In the genomic region with DNA sequence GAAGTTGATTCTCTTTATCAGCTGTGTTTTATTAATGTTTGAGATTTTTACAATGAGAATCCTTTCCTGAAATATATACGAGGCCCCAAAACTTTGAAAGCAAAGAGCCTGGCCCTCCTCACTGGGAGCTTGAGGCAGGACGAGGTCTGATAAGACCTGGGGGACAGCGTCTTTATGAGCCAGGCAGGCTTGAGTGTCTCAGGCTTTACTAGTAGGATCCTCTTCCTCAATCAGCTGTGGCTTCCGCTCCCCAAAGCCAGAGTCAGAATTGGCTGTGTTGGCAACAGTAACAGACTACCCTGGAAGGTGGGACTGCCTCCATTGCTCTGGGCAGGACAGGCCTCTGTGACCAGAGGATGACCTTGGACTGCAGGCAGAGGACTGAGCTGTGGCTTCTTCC, we compare ENCODE assay signal across 21 mouse cellular contexts. TPM values are rescaled to one million over a fixed set of nuclear protein-coding genes. Genes with fewer than 3 reads are reported as not detected.
DNase-seq lines count a peak whose midpoint lies in the region; ATAC-seq lines count a peak whose summit lies in the region.
"Had no signal": no experiment of that assay in that cellular context is flagged by ENCODE, and none has a peak within 500 bp of the region (broad histone marks: within the 10 kb centered on the region; RNA-seq: fewer than 3 reads in every experiment).

No protein-coding gene starts in this region.

- no peak for ATAC-seq in forebrain, embryonic 13.5 days
- no peak for ATAC-seq in hindbrain, embryonic 14.5 days (ENCODE audit: low FRiP score)
- peak; percentile 59 for ATAC-seq in common myeloid progenitor, adult 5-6 weeks (replicated peaks; ENCODE audit: low read depth, poor library complexity, severe bottlenecking)
- ATAC-seq in liver, embryonic 15.5 days (ENCODE audit: insufficient read depth): peak; percentile 42
- ATAC-seq: lung, postnatal 0 days had no signal

- H3K9ac ChIP-seq in forebrain, embryonic 13.5 days: no peak overlapping the region
- no peak overlapping the region for H3K9ac ChIP-seq in hindbrain, embryonic 14.5 days
- peak overlapping the region; percentile 42; the same call in 1 of the 2 replicates for H3K9ac ChIP-seq in liver, embryonic 15.5 days
- H3K9ac ChIP-seq: hindbrain, embryonic 12.5 days; neural tube, embryonic 13.5 days had no signal

- no peak overlapping the region for H3K4me2 ChIP-seq in forebrain, embryonic 13.5 days
- H3K4me2 ChIP-seq in hindbrain, embryonic 14.5 days (replicated peaks): no peak overlapping the region
- peak overlapping the region; percentile 54 for H3K4me2 ChIP-seq in liver, embryonic 15.5 days
- H3K4me2 ChIP-seq: hindbrain, embryonic 12.5 days; neural tube, embryonic 13.5 days had no signal

- H3K27ac ChIP-seq in forebrain, embryonic 10.5 days: peak overlapping the region; percentile 40; the same call in 1 of the 2 replicates
- no peak overlapping the region for H3K27ac ChIP-seq in forebrain, embryonic 13.5 days
- H3K27ac ChIP-seq in hindbrain, embryonic 10.5 days: peak overlapping the region; percentile 35; the same call in 1 of the 2 replicates
- no peak overlapping the region for H3K27ac ChIP-seq in hindbrain, embryonic 14.5 days
- peak overlapping the region; percentile 80 for H3K27ac ChIP-seq in liver, embryonic 15.5 days (replicated peaks)
- H3K27ac ChIP-seq: hindbrain, embryonic 12.5 days; limb, embryonic 10.5 days; macrophage; neural tube, embryonic 13.5 days had no signal

- H3K4me1 ChIP-seq in forebrain, embryonic 10.5 days: peaks cover 8% of the 10 kb centered on the region; the same call in 1 of the 2 replicates
- H3K4me1 ChIP-seq in forebrain, embryonic 13.5 days: no peaks in the 10 kb centered on the region
- peaks cover 4% of the 10 kb centered on the region; the same call in 1 of the 2 replicates for H3K4me1 ChIP-seq in hindbrain, embryonic 10.5 days (replicated peaks)
- no peaks in the 10 kb centered on the region for H3K4me1 ChIP-seq in hindbrain, embryonic 14.5 days (replicated peaks; ENCODE audit: control insufficient read depth, insufficient read depth, low read length)
- peaks cover 53% of the 10 kb centered on the region for H3K4me1 ChIP-seq in liver, embryonic 15.5 days (replicated peaks)
- H3K4me1 ChIP-seq: hindbrain, embryonic 12.5 days; limb, embryonic 10.5 days; neural tube, embryonic 13.5 days had no signal

- intact Hi-C loops in gastrocnemius, postnatal 36 days (cut with DNase I): no loop called here

- no peaks in the 10 kb centered on the region for H3K27me3 ChIP-seq in forebrain, embryonic 10.5 days (ENCODE audit: poor library complexity, severe bottlenecking)
- H3K27me3 ChIP-seq in forebrain, embryonic 13.5 days: no peaks in the 10 kb centered on the region
- peaks cover 4% of the 10 kb centered on the region; the same call in 1 of the 2 replicates for H3K27me3 ChIP-seq in hindbrain, embryonic 10.5 days (ENCODE audit: insufficient read depth, poor library complexity, severe bottlenecking)
- H3K27me3 ChIP-seq in hindbrain, embryonic 14.5 days (ENCODE audit: control insufficient read depth, insufficient read depth, low read length): no peaks in the 10 kb centered on the region
- no peaks in the 10 kb centered on the region for H3K27me3 ChIP-seq in liver, embryonic 15.5 days
- H3K27me3 ChIP-seq: hindbrain, embryonic 12.5 days; neural tube, embryonic 13.5 days had no signal

- no peaks in the 10 kb centered on the region for H3K9me3 ChIP-seq in forebrain, embryonic 10.5 days
- H3K9me3 ChIP-seq in forebrain, embryonic 13.5 days (replicated peaks): no peaks in the 10 kb centered on the region
- H3K9me3 ChIP-seq in hindbrain, embryonic 10.5 days: no peaks in the 10 kb centered on the region
- no peaks in the 10 kb centered on the region for H3K9me3 ChIP-seq in hindbrain, embryonic 14.5 days (ENCODE audit: control insufficient read depth, low read length)
- H3K9me3 ChIP-seq in liver, embryonic 15.5 days (replicated peaks): no peaks in the 10 kb centered on the region
- H3K9me3 ChIP-seq: hindbrain, embryonic 12.5 days; limb, embryonic 10.5 days; neural tube, embryonic 13.5 days had no signal

- H3K4me3 ChIP-seq in forebrain, embryonic 10.5 days: no peak overlapping the region
- no peak overlapping the region for H3K4me3 ChIP-seq in forebrain, embryonic 13.5 days
- no peak overlapping the region for H3K4me3 ChIP-seq in hindbrain, embryonic 10.5 days
- H3K4me3 ChIP-seq in hindbrain, embryonic 14.5 days (replicated peaks; ENCODE audit: low read length): no peak overlapping the region
- no peak overlapping the region for H3K4me3 ChIP-seq in liver, embryonic 15.5 days (replicated peaks)
- H3K4me3 ChIP-seq: hindbrain, embryonic 12.5 days; limb, embryonic 10.5 days; myocyte; neural tube, embryonic 13.5 days had no signal

- 86% methylated on average over 4 of the region's 4 CpGs for WGBS in forebrain, embryonic 10.5 days
- WGBS in forebrain, embryonic 13.5 days: 88% methylated on average over 4 of the region's 4 CpGs
- 80% methylated on average over 4 of the region's 4 CpGs for WGBS in hindbrain, embryonic 10.5 days
- WGBS in hindbrain, embryonic 14.5 days: 81% methylated on average over 4 of the region's 4 CpGs
- WGBS in liver, embryonic 15.5 days (ENCODE audit: insufficient replicate concordance): 21% methylated on average over 4 of the region's 4 CpGs

- DNase-seq in forebrain, embryonic 10.5 days (ENCODE audit: extremely low spot score, low spot score): no peak
- no peak for DNase-seq in hindbrain, embryonic 10.5 days (ENCODE audit: low spot score)
- no peak for DNase-seq in hindbrain, embryonic 14.5 days (ENCODE audit: low spot score)
- DNase-seq in gastrocnemius, postnatal 36 days: no peak
- DNase-seq in Muller cell, postnatal 12 days (ENCODE audit: inconsistent ontology term): no peak
- DNase-seq: adrenal gland, postnatal 36 days; cerebellum, adult 11 months; cerebellum, adult 9-11 months; kidney, adult 8-10 months; kidney, postnatal 10 days; midbrain, embryonic 14.5 days; thymus, postnatal 14 days had no signal

- no peaks in the 10 kb centered on the region for H3K36me3 ChIP-seq in forebrain, embryonic 10.5 days (replicated peaks)
- no peaks in the 10 kb centered on the region for H3K36me3 ChIP-seq in forebrain, embryonic 13.5 days (ENCODE audit: poor library complexity, severe bottlenecking)
- H3K36me3 ChIP-seq in hindbrain, embryonic 10.5 days: no peaks in the 10 kb centered on the region
- H3K36me3 ChIP-seq in hindbrain, embryonic 14.5 days (replicated peaks; ENCODE audit: control insufficient read depth, insufficient read depth): no peaks in the 10 kb centered on the region
- no peaks in the 10 kb centered on the region for H3K36me3 ChIP-seq in liver, embryonic 15.5 days (replicated peaks)
- H3K36me3 ChIP-seq: hindbrain, embryonic 12.5 days; limb, embryonic 10.5 days; neural tube, embryonic 13.5 days had no signal

RNA-seq across cellular contexts. Expression of a gene that starts 38.2 kb away (rescaled TPM):
- 11.7 and 12.3 TPM in 2 replicates for polyA plus RNA-seq in forebrain, embryonic 10.5 days (2016; fragmentation: Nextera tagmentation; extraction: Ambion mirVana)
- polyA plus RNA-seq in forebrain, embryonic 13.5 days (2015; fragmentation: Nextera tagmentation; extraction: Ambion mirVana): 32.1 and 36.7 TPM in 2 replicates
- polyA plus RNA-seq in hindbrain, embryonic 10.5 days (2016; fragmentation: Nextera tagmentation; extraction: Ambion mirVana): 19.1 and 23.3 TPM in 2 replicates
- 44.8 and 49.8 TPM in 2 replicates for polyA plus RNA-seq in hindbrain, embryonic 14.5 days (2014; fragmentation: Nextera tagmentation; extraction: Ambion mirVana)
- 7.3 and 7.4 TPM in 2 replicates for total RNA-seq in common myeloid progenitor, adult 5-6 weeks (2017)
- polyA plus RNA-seq in liver, embryonic 15.5 days (2015; fragmentation: Nextera tagmentation; extraction: Ambion mirVana): 4.7 and 4.9 TPM in 2 replicates
- 1 to 10 TPM in 1 of 2 experiments, under 1 TPM in 1; 0.94 to 1.0 TPM for total RNA-seq in gastrocnemius, postnatal 36 days (2021)

Comparison
In these comparisons a context has a peak if more than half of its experiments do, and no peak if none do; other contexts are left out.
1. H3K27ac ChIP-seq: peak in forebrain, embryonic 10.5 days (single experiment), hindbrain, embryonic 10.5 days (single experiment) and liver, embryonic 15.5 days (single experiment); none in forebrain, embryonic 13.5 days (single experiment) and hindbrain, embryonic 14.5 days (single experiment).
2. ATAC-seq: peak in common myeloid progenitor, adult 5-6 weeks (single experiment) and liver, embryonic 15.5 days (single experiment); none in forebrain, embryonic 13.5 days (single experiment) and hindbrain, embryonic 14.5 days (single experiment).